Mouse (Mus musculus): ENCODE results near the gene Tsg101. TPM values are rescaled to one million over a fixed set of nuclear protein-coding genes. Genes with fewer than 3 reads are reported as not detected.
A peak's percentile ranks its signal among the peaks of the same experiment; 100 is the strongest.

Tsg101 gene
- polyA plus RNA-seq, 1 experiment from 2014 or later: 268 TPM

DNA sequence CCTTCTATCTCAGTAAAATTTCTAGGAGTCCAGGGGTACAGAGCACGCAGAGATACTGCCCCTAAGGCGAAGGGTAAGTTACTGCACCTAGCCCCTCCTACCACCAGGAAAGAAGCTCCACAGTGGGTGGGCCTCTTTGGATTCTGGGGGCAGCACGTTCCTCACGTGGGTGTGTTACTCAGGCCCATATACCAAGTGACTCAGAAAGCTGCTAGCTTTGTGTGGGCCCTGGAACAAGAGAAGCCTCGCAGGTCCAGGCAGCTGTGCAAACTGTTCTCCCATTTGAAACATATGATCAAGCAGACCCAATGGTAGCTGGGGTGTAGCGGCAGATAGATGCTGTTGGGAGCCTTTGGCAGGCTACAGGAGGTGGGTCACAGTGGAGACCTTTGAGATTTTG is 60.7 kb downstream of the Tsg101 start:
- Histone ChIP-seq H3K4me3 (ENCODE audit: low read depth, low read length) (no peak overlapping the region), H3K9ac (ENCODE audit: low read length) (no peak overlapping the region), H3K4me1 (ENCODE audit: control insufficient read depth, insufficient read depth, low read length) (no peaks in the 10 kb centered on the region), H3K9me3 (ENCODE audit: control insufficient read depth, low read length) (no peaks in the 10 kb centered on the region), H3K36me3 (ENCODE audit: control insufficient read depth, insufficient read depth, low read length) (peaks cover 13% of the 10 kb centered on the region), H3K4me2 (ENCODE audit: low read depth, severe bottlenecking) (no peak overlapping the region), H3K27me3 (ENCODE audit: control insufficient read depth, insufficient read depth, low read length) (no peaks in the 10 kb centered on the region), H3K27ac (replicated peaks; ENCODE audit: low read depth, low read length) (no peak overlapping the region)
- no peak for DNase-seq (ENCODE audit: low spot score)
- ATAC-seq (ENCODE audit: insufficient number of reproducible peaks, low FRiP score, low TSS enrichment, low read depth): no peak
- WGBS: 64% methylated on average over 6 of the region's 6 CpGs

DNA sequence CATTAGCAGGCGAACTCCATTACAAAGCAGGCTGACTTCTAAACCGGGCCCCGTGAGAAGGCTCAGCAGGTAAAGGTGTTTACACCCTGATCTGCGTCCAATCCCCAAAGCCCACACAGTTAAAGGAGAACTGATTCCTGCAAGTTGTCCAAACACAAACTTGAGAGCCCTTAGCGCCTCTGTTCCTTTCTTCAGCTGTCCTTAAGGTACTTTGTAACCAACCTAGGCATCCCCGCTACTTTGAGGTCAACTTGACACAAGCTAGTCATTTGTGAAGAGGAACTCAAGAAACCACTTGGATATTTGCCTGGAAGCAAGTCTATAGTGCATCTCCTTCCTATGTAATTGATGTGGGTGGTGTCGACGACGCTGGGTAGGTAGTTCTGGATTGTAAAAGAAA is 62.3 kb downstream of the Tsg101 start:
- 76% methylated on average over 9 of the region's 9 CpGs for WGBS
- H3K4me2 ChIP-seq (ENCODE audit: low read depth, severe bottlenecking): no peak overlapping the region
- H3K9me3 ChIP-seq (ENCODE audit: control insufficient read depth, low read length): no peaks in the 10 kb centered on the region

DNA sequence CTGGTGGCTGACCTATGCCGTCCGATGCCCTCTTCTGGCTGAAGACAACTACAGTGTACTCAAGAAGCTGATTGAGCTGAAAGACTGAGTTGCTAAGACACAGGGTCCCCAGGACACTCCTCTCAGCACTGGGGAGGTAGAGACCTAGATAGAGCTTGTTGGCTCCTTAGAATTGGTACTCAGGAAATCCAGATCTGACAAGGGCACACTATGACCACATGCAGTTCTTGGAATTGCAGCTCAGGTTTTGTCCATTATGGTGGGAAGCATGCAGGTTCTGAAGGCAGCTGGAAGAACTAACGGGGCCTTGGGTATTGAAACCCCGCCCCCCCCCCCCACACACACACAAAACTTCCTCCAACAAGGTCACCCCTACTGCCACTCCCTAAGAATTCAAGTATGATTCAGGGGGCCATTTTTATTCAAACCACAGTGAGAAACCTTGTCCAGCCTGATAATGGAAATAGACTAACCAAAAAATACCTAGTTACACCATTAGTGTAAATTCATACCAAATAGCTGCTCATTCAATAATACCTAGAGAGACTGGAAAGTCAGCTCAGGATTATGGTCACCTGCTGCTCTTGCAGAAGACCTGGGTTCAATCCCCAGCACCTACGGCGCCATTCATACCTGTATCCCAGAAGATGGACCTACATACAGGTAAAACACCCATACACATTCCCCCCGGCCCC is 63.8 kb downstream of the Tsg101 start:
- 72% methylated on average over 7 of the region's 7 CpGs for WGBS
- peaks cover 36% of the 10 kb centered on the region for H3K36me3 ChIP-seq (ENCODE audit: control insufficient read depth, insufficient read depth, low read length)
- no peak overlapping the region for H3K4me3 ChIP-seq (ENCODE audit: low read depth, low read length)
- H3K27ac ChIP-seq (replicated peaks; ENCODE audit: low read depth, low read length): no peak overlapping the region
- ATAC-seq (ENCODE audit: insufficient number of reproducible peaks, low FRiP score, low TSS enrichment, low read depth) (no peak), DNase-seq (ENCODE audit: low spot score) (no peak)
- H3K9ac ChIP-seq (ENCODE audit: low read length): no peak overlapping the region
- no peaks in the 10 kb centered on the region for H3K27me3 ChIP-seq (ENCODE audit: control insufficient read depth, insufficient read depth, low read length)
- no peak overlapping the region for H3K4me2 ChIP-seq (ENCODE audit: low read depth, severe bottlenecking)
- no peaks in the 10 kb centered on the region for H3K9me3 ChIP-seq (ENCODE audit: control insufficient read depth, low read length)
- no peaks in the 10 kb centered on the region for H3K4me1 ChIP-seq (ENCODE audit: control insufficient read depth, insufficient read depth, low read length)

More for the DNA sequence above, 62.3 kb downstream of the Tsg101 start:
- H3K36me3 ChIP-seq (ENCODE audit: control insufficient read depth, insufficient read depth, low read length): peaks cover 23% of the 10 kb centered on the region
- no peaks in the 10 kb centered on the region for H3K4me1 ChIP-seq (ENCODE audit: control insufficient read depth, insufficient read depth, low read length)
- H3K4me3 ChIP-seq (ENCODE audit: low read depth, low read length): no peak overlapping the region
- no peaks in the 10 kb centered on the region for H3K27me3 ChIP-seq (ENCODE audit: control insufficient read depth, insufficient read depth, low read length)
- H3K27ac ChIP-seq (replicated peaks; ENCODE audit: low read depth, low read length): no peak overlapping the region
- H3K9ac ChIP-seq (ENCODE audit: low read length): no peak overlapping the region
- ATAC-seq (ENCODE audit: insufficient number of reproducible peaks, low FRiP score, low TSS enrichment, low read depth): no peak
- DNase-seq (ENCODE audit: low spot score): no peak

DNA sequence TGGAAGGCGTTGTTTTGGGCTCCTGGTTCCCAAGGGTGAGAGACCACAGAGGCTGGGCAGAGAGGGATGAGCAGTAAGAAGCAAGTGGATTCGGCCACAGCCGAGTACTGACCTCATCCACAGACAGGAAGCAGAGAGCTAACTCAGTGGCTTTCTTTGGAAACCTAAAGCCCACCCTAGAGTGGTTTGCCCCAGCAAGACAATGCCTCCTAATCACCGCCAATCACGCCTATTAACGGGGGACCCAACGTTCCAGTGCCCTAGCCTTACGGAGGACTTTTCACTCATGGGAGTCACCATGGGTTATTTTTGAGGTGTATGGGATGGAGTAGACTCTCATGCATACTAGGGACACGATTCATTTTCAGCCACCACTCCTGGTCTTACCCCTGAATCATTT is 66.4 kb downstream of the Tsg101 start:
- H3K9ac ChIP-seq (ENCODE audit: low read length): no peak overlapping the region
- WGBS: 89% methylated on average over 9 of the region's 9 CpGs
- DNase-seq (ENCODE audit: low spot score) (no peak), ATAC-seq (ENCODE audit: insufficient number of reproducible peaks, low FRiP score, low TSS enrichment, low read depth) (no peak)
- no peaks in the 10 kb centered on the region for H3K9me3 ChIP-seq (ENCODE audit: control insufficient read depth, low read length)
- H3K4me2 ChIP-seq (ENCODE audit: low read depth, severe bottlenecking): no peak overlapping the region
- H3K36me3 ChIP-seq (ENCODE audit: control insufficient read depth, insufficient read depth, low read length): peaks cover 53% of the 10 kb centered on the region
- no peaks in the 10 kb centered on the region for H3K27me3 ChIP-seq (ENCODE audit: control insufficient read depth, insufficient read depth, low read length)
- H3K4me3 ChIP-seq (ENCODE audit: low read depth, low read length): no peak overlapping the region
- H3K27ac ChIP-seq (replicated peaks; ENCODE audit: low read depth, low read length): no peak overlapping the region
- no peaks in the 10 kb centered on the region for H3K4me1 ChIP-seq (ENCODE audit: control insufficient read depth, insufficient read depth, low read length)

DNA sequence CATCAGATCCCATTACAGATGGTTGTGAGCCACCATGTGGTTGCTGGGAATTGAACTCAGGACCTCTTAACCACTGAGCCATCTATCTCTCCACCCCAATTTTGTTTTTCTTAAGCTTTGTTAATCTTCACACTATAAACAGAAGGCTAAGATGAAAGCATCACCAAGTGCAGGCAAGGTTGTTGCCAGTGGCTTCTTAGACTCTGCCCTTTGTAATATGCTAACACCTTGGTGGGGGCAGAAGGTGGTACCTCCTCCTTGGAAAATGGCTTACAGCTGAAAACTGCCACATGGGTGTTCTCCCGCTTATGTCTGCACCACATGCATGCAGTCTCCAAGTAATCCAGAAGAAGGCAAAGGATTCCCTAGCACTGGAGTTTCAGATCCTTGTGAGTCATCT is 67.1 kb downstream of the Tsg101 start:
- Histone ChIP-seq H3K4me1 (ENCODE audit: control insufficient read depth, insufficient read depth, low read length) (no peaks in the 10 kb centered on the region), H3K4me2 (ENCODE audit: low read depth, severe bottlenecking) (no peak overlapping the region), H3K36me3 (ENCODE audit: control insufficient read depth, insufficient read depth, low read length) (peaks cover 55% of the 10 kb centered on the region), H3K27me3 (ENCODE audit: control insufficient read depth, insufficient read depth, low read length) (no peaks in the 10 kb centered on the region), H3K9ac (ENCODE audit: low read length) (no peak overlapping the region), H3K27ac (replicated peaks; ENCODE audit: low read depth, low read length) (no peak overlapping the region), H3K9me3 (ENCODE audit: control insufficient read depth, low read length) (no peaks in the 10 kb centered on the region), H3K4me3 (ENCODE audit: low read depth, low read length) (no peak overlapping the region)
- WGBS: 86% methylated on average over 1 of the region's 1 CpGs
- no peak for DNase-seq (ENCODE audit: low spot score)
- ATAC-seq (ENCODE audit: insufficient number of reproducible peaks, low FRiP score, low TSS enrichment, low read depth): no peak

DNA sequence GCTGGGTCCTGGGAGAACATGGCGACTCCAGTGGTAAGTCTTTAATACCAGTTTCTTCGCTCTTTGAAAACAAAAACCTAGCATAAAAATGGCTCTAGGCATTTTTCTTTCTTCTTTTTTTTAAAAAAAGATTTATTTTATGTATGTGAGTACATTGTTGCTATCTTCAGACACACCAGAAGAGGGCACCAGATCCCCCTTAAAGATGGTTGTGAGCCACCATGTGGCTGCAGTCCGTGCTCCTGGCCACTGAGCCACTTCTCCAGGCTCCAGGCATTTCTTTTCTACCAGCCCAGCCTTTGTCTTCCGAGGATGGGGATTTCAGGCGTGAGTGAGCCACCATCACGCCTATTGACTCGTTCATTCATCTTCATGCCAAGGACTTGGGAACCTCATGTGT is 68.7 kb downstream of the Tsg101 start:
- DNase-seq (ENCODE audit: low spot score) (no peak), ATAC-seq (ENCODE audit: insufficient number of reproducible peaks, low FRiP score, low TSS enrichment, low read depth) (no peak)
- no peak overlapping the region for H3K4me3 ChIP-seq (ENCODE audit: low read depth, low read length)
- no peaks in the 10 kb centered on the region for H3K9me3 ChIP-seq (ENCODE audit: control insufficient read depth, low read length)
- peaks cover 56% of the 10 kb centered on the region for H3K36me3 ChIP-seq (ENCODE audit: control insufficient read depth, insufficient read depth, low read length)
- no peak overlapping the region for H3K9ac ChIP-seq (ENCODE audit: low read length)
- H3K27me3 ChIP-seq (ENCODE audit: control insufficient read depth, insufficient read depth, low read length): no peaks in the 10 kb centered on the region
- H3K27ac ChIP-seq (replicated peaks; ENCODE audit: low read depth, low read length): no peak overlapping the region
- WGBS: 89% methylated on average over 7 of the region's 7 CpGs
- H3K4me2 ChIP-seq (ENCODE audit: low read depth, severe bottlenecking): no peak overlapping the region
- H3K4me1 ChIP-seq (ENCODE audit: control insufficient read depth, insufficient read depth, low read length): no peaks in the 10 kb centered on the region

DNA sequence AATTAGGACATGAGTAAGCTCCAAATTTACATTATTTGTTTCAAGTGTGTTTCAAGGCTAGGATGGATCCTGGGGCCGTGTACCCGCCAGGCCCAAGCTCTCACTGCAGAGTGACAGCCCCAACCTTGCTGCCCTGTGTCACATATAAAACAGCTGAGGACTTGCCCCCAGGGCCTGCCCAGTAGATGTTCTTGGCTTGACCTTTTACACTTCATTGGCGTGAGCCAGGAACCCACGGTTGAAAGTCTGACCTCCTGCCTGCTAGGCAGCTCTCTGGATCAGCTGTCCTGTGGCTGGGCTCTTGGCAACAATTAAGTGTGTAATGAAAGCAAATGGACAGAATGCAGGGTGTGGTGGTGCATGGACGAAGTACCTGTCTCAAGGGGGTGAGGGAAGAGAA is 70.5 kb downstream of the Tsg101 start:
- 82% methylated on average over 5 of the region's 5 CpGs for WGBS
- H3K9ac ChIP-seq (ENCODE audit: low read length): no peak overlapping the region

DNA sequence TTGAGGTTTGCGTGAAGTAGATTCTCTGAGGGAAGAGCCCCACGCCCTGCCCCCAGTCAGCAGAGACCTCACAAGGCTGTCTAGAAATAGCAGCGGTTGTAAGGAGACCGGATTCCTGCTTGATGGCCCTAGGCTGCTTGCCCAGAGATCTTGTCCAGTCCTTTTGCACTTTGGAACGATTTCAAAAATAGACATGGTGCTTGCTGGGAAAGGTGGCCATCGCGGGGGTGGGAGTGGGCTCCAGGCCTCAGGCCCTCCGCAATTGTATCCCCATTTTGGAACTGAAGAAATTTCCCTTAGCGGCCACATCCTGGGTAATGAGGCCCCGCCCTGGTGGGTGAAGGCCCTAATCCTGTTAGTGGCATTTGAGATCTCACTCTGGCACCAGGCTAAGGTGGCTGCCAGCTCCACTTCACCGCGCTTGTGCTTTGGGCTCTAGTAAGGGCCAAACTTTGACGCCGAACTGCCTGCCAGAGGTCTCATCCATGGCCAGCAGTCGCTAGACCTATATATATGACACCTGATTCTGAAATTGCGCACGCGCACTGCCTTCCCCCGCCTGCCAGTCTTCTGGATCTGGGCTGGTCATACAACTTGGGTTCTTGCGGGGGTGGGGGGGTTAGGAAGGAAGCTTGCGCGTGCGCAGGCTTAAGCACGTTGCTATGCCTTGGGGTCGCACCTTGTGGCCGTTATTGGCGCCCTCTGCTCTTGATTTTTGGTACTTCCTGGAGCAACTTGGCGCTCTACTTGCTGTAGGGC is 73.1 kb downstream of the Tsg101 start:
- H3K4me2 ChIP-seq (ENCODE audit: low read depth, severe bottlenecking): peak overlapping the region; percentile 70
- H3K4me3 ChIP-seq (ENCODE audit: low read depth, low read length): peak overlapping the region; percentile 74
- H3K9ac ChIP-seq (ENCODE audit: low read length): peak overlapping the region; percentile 84
- H3K4me1 ChIP-seq (ENCODE audit: control insufficient read depth, insufficient read depth, low read length): peaks cover 4% of the 10 kb centered on the region
- ATAC-seq (ENCODE audit: insufficient number of reproducible peaks, low FRiP score, low TSS enrichment, low read depth): 0 out of 2 replicates have a peak, but pooled peaks have one; percentile 33
- DNase-seq (ENCODE audit: low spot score): peak; percentile 78
- no peaks in the 10 kb centered on the region for H3K27me3 ChIP-seq (ENCODE audit: control insufficient read depth, insufficient read depth, low read length)
- no peaks in the 10 kb centered on the region for H3K9me3 ChIP-seq (ENCODE audit: control insufficient read depth, low read length)
- WGBS: 2% methylated on average over 28 of the region's 28 CpGs
- H3K27ac ChIP-seq (replicated peaks; ENCODE audit: low read depth, low read length): peak overlapping the region; percentile 85
- H3K36me3 ChIP-seq (ENCODE audit: control insufficient read depth, insufficient read depth, low read length): peaks cover 27% of the 10 kb centered on the region

More for the DNA sequence above, 70.5 kb downstream of the Tsg101 start:
- no peaks in the 10 kb centered on the region for H3K9me3 ChIP-seq (ENCODE audit: control insufficient read depth, low read length)
- H3K4me1 ChIP-seq (ENCODE audit: control insufficient read depth, insufficient read depth, low read length): peaks cover 4% of the 10 kb centered on the region
- H3K4me2 ChIP-seq (ENCODE audit: low read depth, severe bottlenecking): no peak overlapping the region
- peaks cover 46% of the 10 kb centered on the region for H3K36me3 ChIP-seq (ENCODE audit: control insufficient read depth, insufficient read depth, low read length)
- no peak overlapping the region for H3K4me3 ChIP-seq (ENCODE audit: low read depth, low read length)
- ATAC-seq (ENCODE audit: insufficient number of reproducible peaks, low FRiP score, low TSS enrichment, low read depth) (no peak), DNase-seq (ENCODE audit: low spot score) (no peak)
- no peaks in the 10 kb centered on the region for H3K27me3 ChIP-seq (ENCODE audit: control insufficient read depth, insufficient read depth, low read length)
- H3K27ac ChIP-seq (replicated peaks; ENCODE audit: low read depth, low read length): no peak overlapping the region

All from limb, embryonic 11.5 days (tissue).